Mouse (Mus musculus) activated CD4-positive, CD25-positive, alpha-beta regulatory T cell, adult 9 weeks (primary cell): ENCODE results near the gene Crabp1. TPM values are rescaled to one million over a fixed set of nuclear protein-coding genes. Genes with fewer than 3 reads are reported as not detected.

Source experiments
- polyA plus RNA-seq: library from polyadenylated mRNA; unstranded; fragments of 100-300 nt; shearing (Covaris generic); gene quantifications from one replicate; pipeline ENCODE4 v1.2.1, GENCODE M21; 2017

The Crabp1 gene
- not detected for polyA plus RNA-seq

DNA sequence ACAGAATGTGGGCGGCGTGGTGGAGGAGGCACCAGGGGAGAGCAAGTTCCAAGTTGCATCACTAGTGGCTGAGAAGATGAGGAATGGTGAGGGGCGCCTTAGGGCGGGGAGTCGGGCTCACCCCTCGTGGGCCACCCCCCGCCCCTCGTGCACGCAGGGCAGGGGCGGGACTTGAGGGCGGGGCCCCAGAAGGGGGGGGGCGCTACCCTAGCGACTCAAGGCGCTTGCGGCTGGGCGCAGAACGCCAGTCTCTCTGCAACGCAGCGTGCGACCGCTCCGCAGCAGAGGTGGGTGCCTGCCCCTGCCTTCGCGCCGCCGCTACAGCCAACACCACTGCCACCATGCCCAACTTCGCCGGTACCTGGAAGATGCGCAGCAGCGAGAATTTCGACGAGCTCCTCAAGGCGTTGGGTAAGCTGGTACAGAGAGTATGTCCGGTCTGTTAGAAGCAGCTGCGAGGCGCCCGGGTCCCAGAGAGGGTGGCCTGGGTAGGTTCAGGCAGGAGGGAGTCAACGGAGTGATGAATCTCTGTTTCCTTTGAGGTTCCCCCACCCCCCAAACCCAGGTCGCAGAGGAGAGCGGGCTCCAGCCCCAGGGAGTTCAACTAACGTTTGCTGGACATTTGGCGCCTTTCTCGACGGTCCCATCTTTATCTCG, at the start of gene Crabp1:
Gene Crabp1 (plus strand): TSS at position 188 of the 657 bp plus-strand sequence.

GRCm38 (mm10) chr9:54733921-54734638, 30.5 kb upstream of the Crabp1 start, which contains the start of gene Wdr61:
Wdr61 (minus strand) TSS chr9:54734519.

Other genes starting within 250 kb of the Crabp1 start
- gene Sh2d7, start 225.8 kb upstream of the Crabp1 start, polyA plus RNA-seq = not detected
- gene Cib2, start 204.5 kb upstream of the Crabp1 start, polyA plus RNA-seq = 1.5 TPM
- 108 TPM for gene Idh3a, start 178.4 kb upstream of the Crabp1 start, polyA plus RNA-seq
- gene Acsbg1, start 102.9 kb upstream of the Crabp1 start, polyA plus RNA-seq = 51.8 TPM
- 6.3 TPM for gene Dnaja4, start 65.9 kb upstream of the Crabp1 start, polyA plus RNA-seq
- gene Wdr61, start 30.2 kb upstream of the Crabp1 start, polyA plus RNA-seq = 105 TPM
- gene Ireb2, start 99.0 kb downstream of the Crabp1 start, polyA plus RNA-seq = 27.6 TPM
- gene Hykk, start 152.5 kb downstream of the Crabp1 start, polyA plus RNA-seq = 0.43 TPM
- 282 TPM for gene Psma4, start 186.0 kb downstream of the Crabp1 start, polyA plus RNA-seq
- gene AY074887, start 186.2 kb downstream of the Crabp1 start, polyA plus RNA-seq = not detected
- not detected for gene Chrna5, start 216.1 kb downstream of the Crabp1 start, polyA plus RNA-seq